Mouse (Mus musculus) retina, postnatal 7 days (tissue): Measurements from ENCODE around the gene Extl2.

Source experiments
- DNase-seq: peaks from one replicate; pipeline ENCODE4 v3.0.0-alpha.2; 2012; ENCODE audit warnings: low read depth, low spot score

Extl2 gene

GRCm38 (mm10) chr3:116006978-116007940 is at the start of gene Extl2, which contains the start of gene Slc30a7:
Extl2 (plus strand) TSS chr3:116007462.
Slc30a7 (minus strand) TSS chr3:116007406.
- DNase-seq, result peak; percentile 77

GRCm38 (mm10) chr3:115961311-115962027 is 45.8 kb upstream of the Extl2 start:
- DNase-seq, result no peak

GRCm38 (mm10) chr3:115962028-115962415 is 45.2 kb upstream of the Extl2 start:
- no peak for DNase-seq

- no peak for DNase-seq
These were observed 43.7 kb upstream of the Extl2 start for GRCm38 (mm10) chr3:115963597-115963996.

GRCm38 (mm10) chr3:115964071-115964470 is 43.2 kb upstream of the Extl2 start:
- no peak for DNase-seq

GRCm38 (mm10) chr3:115968745-115969530 is 38.3 kb upstream of the Extl2 start:
- DNase-seq, result no peak

GRCm38 (mm10) chr3:115971045-115971785 is 36.0 kb upstream of the Extl2 start:
- no peak for DNase-seq

GRCm38 (mm10) chr3:115971891-115972646 is 35.2 kb upstream of the Extl2 start:
- no peak for DNase-seq

- no peak for DNase-seq
These were observed 33.0 kb upstream of the Extl2 start for GRCm38 (mm10) chr3:115974228-115974627.

GRCm38 (mm10) chr3:115974995-115975394 is 32.3 kb upstream of the Extl2 start:
- DNase-seq, result no peak

- DNase-seq, result no peak
These were observed 28.3 kb upstream of the Extl2 start for GRCm38 (mm10) chr3:115979000-115979399.

- no peak for DNase-seq
These were observed 24.0 kb upstream of the Extl2 start for GRCm38 (mm10) chr3:115983217-115983616.

GRCm38 (mm10) chr3:115984653-115985052 is 22.6 kb upstream of the Extl2 start:
- no peak for DNase-seq

- DNase-seq, result no peak
These were observed 21.9 kb upstream of the Extl2 start for GRCm38 (mm10) chr3:115985183-115985892.

GRCm38 (mm10) chr3:115992103-115992502 is 15.2 kb upstream of the Extl2 start:
- no peak for DNase-seq

- DNase-seq, result no peak
These were observed 14.7 kb upstream of the Extl2 start for GRCm38 (mm10) chr3:115992588-115992987.

GRCm38 (mm10) chr3:115993025-115993424 is 14.2 kb upstream of the Extl2 start:
- no peak for DNase-seq

- no peak for DNase-seq
These were observed 10.3 kb upstream of the Extl2 start for GRCm38 (mm10) chr3:115996929-115997328.

GRCm38 (mm10) chr3:116006284-116006977 is 831 bp upstream of the Extl2 start:
- DNase-seq, result no peak
